Mouse (Mus musculus) C2C12 (cell line): ENCODE measurements around the gene Gm20388. TPM values are rescaled to one million over a fixed set of nuclear protein-coding genes. Genes with fewer than 3 reads are reported as not detected.

Source experiments
- H3K27me3 ChIP-seq: one replicate; pipeline ENCODE4 v1.6.1; 2011; ENCODE audit not compliant: control insufficient read depth, insufficient read depth, insufficient read length
- H3K36me3 ChIP-seq: one replicate; pipeline ENCODE4 v1.6.1; 2011; ENCODE audit not compliant: control insufficient read depth, insufficient read depth
- H3K4me3 ChIP-seq: one replicate; pipeline ENCODE4 v1.5.1; 2011; ENCODE audit warnings: mild to moderate bottlenecking, control low read depth; ENCODE audit not compliant: poor library complexity, insufficient read depth, severe bottlenecking
- H3K79me2 ChIP-seq: one replicate; pipeline ENCODE4 v1.6.1; 2011; ENCODE audit not compliant: control insufficient read depth, insufficient read depth
- H3K79me3 ChIP-seq: one replicate; pipeline ENCODE4 v1.6.1; 2011; ENCODE audit warnings: low read depth, control low read depth
- H3ac ChIP-seq: one replicate; pipeline ENCODE3; 2011; ENCODE audit warnings: low read depth; ENCODE audit not compliant: control insufficient read depth, insufficient read length
- CEBPB ChIP-seq: IDR thresholded peaks from one replicate; pipeline ENCODE4 v1.6.1; 2011; ENCODE audit warnings: low read depth, mild to moderate bottlenecking, control low read depth, moderate library complexity
- CTCF ChIP-seq: IDR thresholded peaks from one replicate; pipeline ENCODE4 v1.5.1; 2011; ENCODE audit not compliant: control insufficient read depth, insufficient read depth, insufficient read length
- FOSL1 ChIP-seq: IDR thresholded peaks from one replicate; pipeline ENCODE4 v1.8.0; 2011; ENCODE audit warnings: mild to moderate bottlenecking, low read length; ENCODE audit not compliant: poor library complexity, insufficient read depth, severe bottlenecking
- MAX ChIP-seq: IDR thresholded peaks from one replicate; pipeline ENCODE4 v1.6.1; 2011; ENCODE audit warnings: mild to moderate bottlenecking, control low read depth
- MYOD1 ChIP-seq: IDR thresholded peaks from one replicate; pipeline ENCODE4 v1.6.1; 2011; ENCODE audit warnings: low read depth; ENCODE audit not compliant: control insufficient read depth, insufficient read length
- MYOG ChIP-seq: IDR thresholded peaks from one replicate; pipeline ENCODE4 v1.6.1; 2011; ENCODE audit not compliant: control insufficient read depth, insufficient read length; ENCODE audit errors: extremely low read depth
- USF1 ChIP-seq: IDR thresholded peaks from one replicate; pipeline ENCODE4 v1.6.1; 2011; ENCODE audit warnings: low read depth, mild to moderate bottlenecking, control low read depth, moderate library complexity
- polyA plus RNA-seq: library from polyadenylated mRNA; unstranded; fragments of >200 nt; fragmentation: generic; extraction: Trizol; gene quantifications from one replicate; pipeline ENCODE4 v1.2.1, GENCODE M21; 2012; ENCODE audit warnings: missing spikeins

Gene Gm20388
- polyA plus RNA-seq, 1 experiment, result 15.0 TPM

DNA sequence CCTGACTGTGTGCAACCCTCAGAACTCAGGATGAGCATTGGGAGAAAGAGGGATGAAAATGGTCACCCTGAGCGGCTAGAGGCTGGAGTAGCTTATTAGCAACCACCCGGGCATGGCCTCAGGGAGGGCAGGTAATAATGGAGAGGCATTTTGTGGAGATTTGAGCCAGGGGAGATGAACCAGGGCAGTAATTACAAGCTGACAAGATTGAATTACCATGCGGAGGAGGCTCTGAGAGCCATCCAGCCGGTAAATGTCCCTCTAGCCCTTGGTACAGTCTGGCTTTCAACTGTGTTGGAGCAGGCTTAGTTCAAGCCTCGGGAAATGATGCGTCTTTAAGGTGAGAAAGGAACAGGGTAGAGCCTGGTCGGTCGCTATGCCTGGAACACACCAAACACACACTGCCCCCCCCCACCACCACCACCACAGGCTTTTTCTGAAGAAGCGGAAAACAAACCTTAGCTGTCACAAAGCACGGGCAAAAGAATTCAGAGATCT, 1486.6 kb downstream of the Gm20388 start:
- H3K4me3 ChIP-seq, result no peak overlapping the region
- H3K27me3 ChIP-seq, result peaks cover 38% of the 10 kb centered on the region
- no peaks in the 10 kb centered on the region for H3K36me3 ChIP-seq
- H3K79me3 ChIP-seq, result no peaks in the 10 kb centered on the region
- no peaks in the 10 kb centered on the region for H3K79me2 ChIP-seq
- TF ChIP-seq CEBPB, result no peak
- TF ChIP-seq MYOG, result no peak
- no peak for TF ChIP-seq CTCF
- no peak for TF ChIP-seq MYOD1
- TF ChIP-seq MAX, result no peak
- no peak for TF ChIP-seq FOSL1
- no peak for TF ChIP-seq USF1
- H3ac ChIP-seq, result no peak overlapping the region

DNA sequence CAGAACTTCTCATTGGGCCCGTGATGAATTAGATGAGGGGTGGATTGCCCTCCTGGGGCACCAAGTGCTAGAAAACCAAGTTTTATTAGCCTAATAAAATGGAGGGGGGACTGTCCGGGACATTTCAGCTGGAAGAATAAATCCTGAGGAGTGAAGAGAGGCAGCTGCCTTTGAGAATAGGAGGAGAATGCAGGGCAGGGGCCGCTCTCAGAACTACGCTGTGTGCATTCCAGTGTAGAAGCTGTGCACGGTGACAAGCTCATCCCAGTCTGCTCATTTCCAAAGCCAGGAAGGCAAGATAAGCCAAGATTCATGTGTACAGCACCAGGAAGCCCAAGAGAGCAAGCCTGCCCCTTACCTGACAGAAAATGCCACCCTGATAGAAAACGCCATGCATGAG, 1487.4 kb downstream of the Gm20388 start:
- Histone ChIP-seq H3K79me2 (no peaks in the 10 kb centered on the region), H3ac (no peak overlapping the region), H3K36me3 (no peaks in the 10 kb centered on the region), H3K79me3 (no peaks in the 10 kb centered on the region), H3K4me3 (no peak overlapping the region), H3K27me3 (peaks cover 42% of the 10 kb centered on the region)
- TF ChIP-seq MAX (no peak), FOSL1 (no peak), MYOD1 (no peak), MYOG (no peak), CTCF (no peak), CEBPB (no peak), USF1 (no peak)

DNA sequence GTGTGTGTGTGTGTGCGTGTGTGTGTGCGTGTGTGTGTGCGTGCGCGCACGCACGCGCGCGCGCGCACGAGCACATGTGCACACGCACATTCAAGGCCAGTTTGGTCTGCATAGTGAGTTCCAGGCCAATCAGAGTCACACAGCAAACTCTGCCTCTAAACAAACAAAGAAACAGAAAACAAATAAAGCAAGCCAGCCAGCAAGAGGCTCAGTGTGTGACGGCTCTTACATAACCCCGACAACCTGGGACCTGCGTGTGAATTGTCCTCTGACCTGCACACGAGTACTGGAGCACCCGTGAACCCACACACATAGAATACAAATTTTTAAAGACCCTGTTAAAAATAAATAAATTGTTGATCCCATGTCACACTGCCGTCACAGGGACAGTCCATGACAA, 1488.1 kb downstream of the Gm20388 start:
- H3K27me3 ChIP-seq, result peaks cover 39% of the 10 kb centered on the region
- H3K79me2 ChIP-seq, result no peaks in the 10 kb centered on the region
- TF ChIP-seq MYOD1 (no peak), MYOG (no peak), CTCF (no peak)

DNA sequence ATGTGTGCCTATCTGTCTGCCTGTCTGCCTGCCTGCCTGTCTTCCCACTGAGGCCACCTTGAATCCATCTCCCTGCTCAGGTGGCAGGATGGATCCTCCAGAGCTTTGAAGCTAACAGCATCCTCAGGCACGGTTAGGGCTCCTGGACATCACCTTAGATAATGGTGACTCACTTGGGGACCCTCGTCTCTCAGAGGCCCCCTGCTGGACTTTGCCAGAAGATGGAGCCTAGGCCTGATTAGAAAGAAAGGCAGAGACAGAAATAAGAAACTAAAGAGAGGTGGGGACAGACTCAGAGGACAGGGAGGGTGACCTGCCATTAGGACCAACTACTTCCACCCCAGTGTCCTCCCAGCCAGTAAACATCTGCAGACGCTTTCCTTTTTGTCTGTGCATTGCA, 1488.5 kb downstream of the Gm20388 start:
- Histone ChIP-seq H3K27me3 (peaks cover 39% of the 10 kb centered on the region), H3ac (no peak overlapping the region), H3K79me3 (no peaks in the 10 kb centered on the region), H3K36me3 (no peaks in the 10 kb centered on the region), H3K79me2 (no peaks in the 10 kb centered on the region), H3K4me3 (no peak overlapping the region)
- no peak for TF ChIP-seq MYOG
- TF ChIP-seq CTCF, result no peak
- TF ChIP-seq MYOD1, result no peak
- no peak for TF ChIP-seq USF1
- TF ChIP-seq FOSL1, result no peak
- no peak for TF ChIP-seq MAX
- no peak for TF ChIP-seq CEBPB

More for the DNA sequence above, 1488.1 kb downstream of the Gm20388 start:
- no peaks in the 10 kb centered on the region for H3K79me3 ChIP-seq
- no peak overlapping the region for H3ac ChIP-seq
- no peak overlapping the region for H3K4me3 ChIP-seq
- no peaks in the 10 kb centered on the region for H3K36me3 ChIP-seq

DNA sequence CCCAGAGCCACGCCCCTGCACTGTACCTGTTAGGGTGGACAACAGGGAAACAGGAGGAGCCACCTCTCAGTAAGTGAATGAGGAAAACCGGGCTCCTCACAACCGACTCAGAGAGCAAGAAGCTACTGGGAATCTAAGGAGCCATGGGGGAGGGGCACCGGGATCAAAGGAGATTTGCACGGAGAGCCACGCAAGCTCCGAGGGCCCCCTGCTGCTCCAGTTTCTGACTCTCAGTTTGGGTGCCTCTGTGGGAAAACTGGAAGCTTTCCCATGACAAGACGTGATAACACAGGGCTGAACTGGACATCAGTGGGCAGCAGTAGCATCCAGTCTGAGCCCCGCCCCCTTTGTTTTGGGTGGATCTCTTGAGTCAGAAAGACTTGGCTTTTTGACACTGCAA, 1489.9 kb downstream of the Gm20388 start:
- H3K36me3 ChIP-seq, result no peaks in the 10 kb centered on the region
- H3K4me3 ChIP-seq, result no peak overlapping the region
- no peak for TF ChIP-seq FOSL1
- TF ChIP-seq USF1, result no peak
- no peak for TF ChIP-seq MYOG
- TF ChIP-seq CTCF, result no peak
- TF ChIP-seq MAX, result no peak
- TF ChIP-seq MYOD1, result no peak
- no peak for TF ChIP-seq CEBPB
- no peak overlapping the region for H3ac ChIP-seq
- no peaks in the 10 kb centered on the region for H3K79me2 ChIP-seq
- H3K79me3 ChIP-seq, result no peaks in the 10 kb centered on the region
- H3K27me3 ChIP-seq, result peaks cover 29% of the 10 kb centered on the region

DNA sequence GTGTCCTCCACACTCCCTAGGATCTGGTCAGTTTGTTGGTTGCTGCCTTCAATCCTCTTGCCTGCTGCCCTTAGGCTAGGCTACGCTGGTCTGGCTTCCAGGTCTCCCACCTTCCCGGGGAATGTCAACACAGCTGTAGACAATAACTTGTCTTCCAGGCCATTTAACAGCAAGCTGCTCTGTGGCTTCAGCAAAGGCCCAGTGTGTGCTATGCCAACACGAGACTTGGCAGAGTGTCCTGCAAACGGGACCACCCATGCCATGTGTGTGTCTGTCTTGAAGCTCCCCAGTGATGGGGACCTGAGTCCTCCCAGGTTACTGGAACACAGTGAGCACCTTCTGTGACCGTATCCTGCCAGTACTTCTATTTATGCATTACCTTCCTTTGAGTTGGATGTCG, 1493.2 kb downstream of the Gm20388 start:
- no peak for TF ChIP-seq CEBPB
- no peak for TF ChIP-seq FOSL1
- no peak for TF ChIP-seq MAX
- TF ChIP-seq MYOD1, result no peak
- TF ChIP-seq CTCF, result no peak
- TF ChIP-seq USF1, result no peak
- TF ChIP-seq MYOG, result no peak
- no peak overlapping the region for H3K4me3 ChIP-seq
- H3K27me3 ChIP-seq, result peaks cover 7% of the 10 kb centered on the region
- no peaks in the 10 kb centered on the region for H3K36me3 ChIP-seq
- no peaks in the 10 kb centered on the region for H3K79me2 ChIP-seq
- H3K79me3 ChIP-seq, result no peaks in the 10 kb centered on the region
- no peak overlapping the region for H3ac ChIP-seq
